8 mouse cellular contexts compared by ENCODE assay signal in genomic region chr4:34885631-34886351, GRCm38 (mm10). TPM values are rescaled to one million over a fixed set of nuclear protein-coding genes. Genes with fewer than 3 reads are reported as not detected.
A peak's percentile ranks its signal among the peaks of the same experiment; 100 is the strongest.
DNase-seq lines count a peak whose midpoint lies in the region; ATAC-seq and TF ChIP-seq lines count a peak whose summit lies in the region.
"Had no signal": no experiment of that assay in that cellular context is flagged by ENCODE, and none has a peak within 500 bp of the region (broad histone marks: within the 10 kb centered on the region; RNA-seq: fewer than 3 reads in every experiment).

No protein-coding gene starts in this region.

- no peak for ATAC-seq in forebrain, embryonic 15.5 days (replicated peaks)
- no peak for ATAC-seq in liver, embryonic 14.5 days (ENCODE audit: insufficient read depth)
- ATAC-seq in megakaryocyte-erythroid progenitor cell, adult 5-6 weeks (replicated peaks; ENCODE audit: low FRiP score, low TSS enrichment, poor library complexity, severe bottlenecking) = no peak

- no peaks in the 10 kb centered on the region for H3K9me3 ChIP-seq in forebrain, embryonic 15.5 days
- no peaks in the 10 kb centered on the region for H3K9me3 ChIP-seq in liver, embryonic 14.5 days (ENCODE audit: control insufficient read depth, low read length)

- peaks cover 9% of the 10 kb centered on the region for H3K27me3 ChIP-seq in forebrain, embryonic 15.5 days
- no peaks in the 10 kb centered on the region; the same call in 1 of the 2 replicates for H3K27me3 ChIP-seq in liver, embryonic 14.5 days (ENCODE audit: control insufficient read depth, insufficient read depth, low read length)

- no peak for TF ChIP-seq CTCF in liver, embryonic 14.5 days (IDR thresholded peaks at IDR 0.05; ENCODE audit: low read depth)

- H3K4me1 ChIP-seq in forebrain, embryonic 15.5 days = peaks cover 26% of the 10 kb centered on the region
- peaks cover 18 to 24% of the 10 kb centered on the region in 2 experiments for H3K4me1 ChIP-seq in liver, embryonic 14.5 days (replicated peaks; ENCODE audit: control insufficient read depth in 2 of 2, insufficient read depth in 2 of 2, low read length in 1 of 2)

- peak overlapping the region; percentile 69 for H3K4me3 ChIP-seq in forebrain, embryonic 15.5 days
- H3K4me3 ChIP-seq in liver, embryonic 14.5 days (ENCODE audit: insufficient read depth in 1 of 2, low read depth in 2 of 2, low read length in 2 of 2) = peak overlapping the region; percentile 68 to 80

- no peak overlapping the region for H3K9ac ChIP-seq in forebrain, embryonic 15.5 days (replicated peaks)
- peak overlapping the region; percentile 66 for H3K9ac ChIP-seq in liver, embryonic 14.5 days (replicated peaks)

- 56% methylated on average over 9 of the region's 9 CpGs for WGBS in forebrain, embryonic 15.5 days
- 30% methylated on average over 9 of the region's 9 CpGs for WGBS in liver, embryonic 14.5 days (ENCODE audit: insufficient replicate concordance)

- H3K36me3 ChIP-seq in forebrain, embryonic 15.5 days = no peaks in the 10 kb centered on the region
- no peaks in the 10 kb centered on the region for H3K36me3 ChIP-seq in liver, embryonic 14.5 days (replicated peaks; ENCODE audit: control insufficient read depth, insufficient read depth, low read depth)

- DNase-seq in thymus, postnatal 4 days = peak; percentile 19
- DNase-seq in thymus, adult 18-20 months = no peak
- no peak for DNase-seq in liver, embryonic 14.5 days (ENCODE audit: low read depth in 3 of 3, low spot score in 3 of 3)
- no peak for DNase-seq in frontal cortex, postnatal 25 days (ENCODE audit: low spot score in 2 of 2)
- no peak for DNase-seq in kidney, adult 11 months

- peak overlapping the region; percentile 93; the same call in 1 of the 2 replicates for H3K27ac ChIP-seq in forebrain, embryonic 15.5 days (replicated peaks)
- peak overlapping the region; percentile 16 for H3K27ac ChIP-seq in liver, embryonic 14.5 days

- TF ChIP-seq EP300 in liver, embryonic 14.5 days (IDR thresholded peaks at IDR 0.05; ENCODE audit: low read depth) = no peak

- peak overlapping the region; percentile 79 for H3K4me2 ChIP-seq in forebrain, embryonic 15.5 days (replicated peaks)
- peak overlapping the region; percentile 89 for H3K4me2 ChIP-seq in liver, embryonic 14.5 days (ENCODE audit: low read depth)

RNA-seq across cellular contexts. Expression of gene Zfp292, which starts 3.0 kb away (rescaled TPM):
- polyA plus RNA-seq in forebrain, embryonic 15.5 days (2015; fragmentation: Nextera tagmentation; extraction: Ambion mirVana) = 36.7 and 37.4 TPM in 2 replicates
- polyA plus RNA-seq in liver, embryonic 14.5 days (2012; rRNA removed) = 1.7 and 2.5 TPM in 2 replicates
- polyA plus RNA-seq in liver, embryonic 14.5 days (2014; fragmentation: Nextera tagmentation; extraction: Ambion mirVana) = 4.7 and 4.9 TPM in 2 replicates
- total RNA-seq in megakaryocyte-erythroid progenitor cell, adult 5-6 weeks (2014; fragmentation: Nextera tagmentation) = 25.4 and 35.3 TPM in 2 replicates
- total RNA-seq in megakaryocyte-erythroid progenitor cell, adult 5-6 weeks (2017) = 21.8 and 37.4 TPM in 2 replicates

RNA-seq across cellular contexts. Expression of gene Cga, which starts 7.8 kb away (rescaled TPM):
- polyA plus RNA-seq in forebrain, embryonic 15.5 days (2015; fragmentation: Nextera tagmentation; extraction: Ambion mirVana) = not detected in 2 replicates
- polyA plus RNA-seq in liver, embryonic 14.5 days (2012; rRNA removed) = not detected in 2 replicates
- not detected in 2 replicates for polyA plus RNA-seq in liver, embryonic 14.5 days (2014; fragmentation: Nextera tagmentation; extraction: Ambion mirVana)
- total RNA-seq in megakaryocyte-erythroid progenitor cell, adult 5-6 weeks (2014; fragmentation: Nextera tagmentation) = 2.5 TPM in 1 of 2 replicates, not detected in the other
- not detected in 2 replicates for total RNA-seq in megakaryocyte-erythroid progenitor cell, adult 5-6 weeks (2017)
- polyA plus RNA-seq: large intestine, adult 2 months had no signal
